Mouse (Mus musculus) thymus, adult 2 months (tissue): Measurements from ENCODE around the gene Was. TPM values are rescaled to one million over a fixed set of nuclear protein-coding genes. Genes with fewer than 3 reads are reported as not detected.
"Not testable (repeated sequence)": the region's sequence is repeated elsewhere in the genome, so short reads cannot be mapped to it uniquely, and the experiment has no call there.

Experiments
- DNase-seq: peaks from one replicate; pipeline ENCODE4 v3.0.0; 2021
- H3K27ac ChIP-seq: fragments of 200-500 bp; 2 replicates; pipeline ENCODE4 v1.5.1; 2012; ENCODE audit warnings: low read length, control low read depth; ENCODE audit not compliant: control insufficient read depth, insufficient read depth
- H3K27me3 ChIP-seq: fragments of 200-500 bp; 2 replicates; pipeline ENCODE4 v1.6.1; 2012; ENCODE audit warnings: mild to moderate bottlenecking, low read length, moderate library complexity, mixed read lengths; ENCODE audit not compliant: control insufficient read depth, insufficient read depth
- H3K36me3 ChIP-seq: fragments of 200-500 bp; 2 replicates; pipeline ENCODE4 v1.6.1; 2012; ENCODE audit warnings: mild to moderate bottlenecking, low read length, moderate library complexity; ENCODE audit not compliant: control insufficient read depth, insufficient read depth
- H3K4me1 ChIP-seq: fragments of 200-500 bp; replicated peaks from 2 replicates; pipeline ENCODE4 v1.6.1; 2012; ENCODE audit warnings: low read length; ENCODE audit not compliant: control insufficient read depth, insufficient read depth
- H3K4me3 ChIP-seq: fragments of 200-500 bp; 2 replicates; pipeline ENCODE4 v1.5.1; 2012; ENCODE audit warnings: mild to moderate bottlenecking, low read length, control low read depth, moderate library complexity; ENCODE audit not compliant: control insufficient read depth, insufficient read depth
- CTCF ChIP-seq: fragments of 200-500 bp; IDR thresholded peaks from 2 replicates; pipeline ENCODE4 v1.5.1; 2012; ENCODE audit warnings: mild to moderate bottlenecking, control low read depth, low read length, moderate library complexity, borderline replicate concordance; ENCODE audit not compliant: control insufficient read depth, poor library complexity, insufficient read depth; ENCODE audit errors: extremely low read depth
- POLR2A ChIP-seq: fragments of 200-500 bp; IDR thresholded peaks from 2 replicates; pipeline ENCODE4 v1.6.1; 2012; ENCODE audit warnings: mild to moderate bottlenecking, low read length, control low read depth, moderate library complexity; ENCODE audit not compliant: control insufficient read depth, poor library complexity, insufficient read depth; ENCODE audit errors: extremely low read depth
- WGBS: fragments of 180-500 bp; shearing (Covaris S2); methylation state at CpG from one replicate; pipeline ENCODE4 v1.1.7; 2018; 5-methylcytosine and 5-hydroxymethylcytosine counted together
- polyA plus RNA-seq: library from polyadenylated mRNA; depleted of rRNA; stranded (reverse); fragments of >200 nt; gene quantifications from 2 replicates; pipeline ENCODE4 v1.2.3, GENCODE M21; 2012; rRNA removed

The Was gene
- polyA plus RNA-seq, 1 experiment, result 88.5 TPM

DNA sequence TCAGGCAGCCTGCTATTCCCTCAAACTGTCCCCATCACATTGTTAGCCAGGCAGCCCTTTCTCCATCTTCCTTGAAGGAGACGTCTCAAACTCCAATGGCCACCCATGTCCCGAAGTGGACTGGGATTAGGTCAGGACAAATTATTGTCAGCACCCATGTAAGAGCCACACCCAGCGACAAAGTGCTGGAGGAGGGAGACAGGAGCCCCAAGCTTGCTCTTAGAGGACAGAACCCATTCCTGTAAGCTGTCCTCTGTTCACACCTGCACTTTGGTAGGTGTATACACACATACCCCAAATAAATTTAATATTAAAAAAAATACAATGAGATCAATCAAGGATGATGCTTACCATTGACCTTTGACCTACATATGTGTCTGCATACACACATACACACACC lies 15.2 kb downstream of the Was start:
- Histone ChIP-seq H3K4me3 (peak overlapping the region; percentile 25), H3K27me3 (no peaks in the 10 kb centered on the region), H3K36me3 (peaks cover 9% of the 10 kb centered on the region), H3K27ac (peak overlapping the region; percentile 20; the same call in 1 of the 2 replicates), H3K4me1 (peaks cover 5% of the 10 kb centered on the region)
- WGBS, result 41% methylated on average over 3 of the region's 3 CpGs
- no peak for TF ChIP-seq POLR2A
- TF ChIP-seq CTCF, result no peak
- no peak for DNase-seq

DNA sequence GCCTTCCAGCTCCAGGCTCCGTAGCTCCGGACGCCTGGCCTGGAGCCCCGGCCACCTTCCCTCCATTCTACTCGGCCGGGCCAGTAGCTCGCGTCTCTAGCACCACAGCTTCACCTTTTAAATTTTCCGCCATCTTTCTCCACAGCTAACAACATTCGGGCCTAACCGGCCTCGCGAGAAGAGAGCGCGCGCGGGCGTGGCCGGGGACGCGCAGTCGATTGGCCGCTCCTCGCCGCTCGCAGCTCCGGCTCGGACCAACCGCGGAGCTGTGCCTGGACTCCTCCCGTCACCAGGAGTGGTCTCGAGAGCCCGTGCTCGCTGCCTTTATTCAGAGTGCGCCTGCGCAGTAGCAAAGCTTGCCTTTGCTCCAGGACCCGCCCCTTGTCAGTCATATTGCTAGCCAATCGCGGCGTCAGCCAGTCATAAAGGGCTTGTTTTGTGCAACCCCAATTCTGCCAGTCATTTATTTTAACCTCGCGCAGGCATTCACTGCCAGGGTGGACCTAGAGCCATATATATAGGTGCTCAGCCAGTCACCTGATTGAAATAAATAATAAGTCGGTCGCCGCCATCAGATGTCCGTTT lies 15.8 kb downstream of the Was start, which contains the start of gene Suv39h1:
TSS of gene Suv39h1 (minus strand) at position 331 of the 585 bp plus-strand sequence.
- peak; percentile 86 for DNase-seq
- H3K27ac ChIP-seq, result peak within 1 kb of the TSS; percentile 46; the same call in 1 of the 2 replicates
- H3K36me3 ChIP-seq, result peaks cover 13% of the 10 kb centered on the region
- H3K27me3 ChIP-seq, result no peaks in the 10 kb centered on the region
- no peak for TF ChIP-seq CTCF
- no peak for TF ChIP-seq POLR2A
- peak within 1 kb of the TSS; percentile 63 for H3K4me3 ChIP-seq
- peaks cover 5% of the 10 kb centered on the region for H3K4me1 ChIP-seq
- under 1% methylated on average over 46 of the region's 46 CpGs for WGBS

DNA sequence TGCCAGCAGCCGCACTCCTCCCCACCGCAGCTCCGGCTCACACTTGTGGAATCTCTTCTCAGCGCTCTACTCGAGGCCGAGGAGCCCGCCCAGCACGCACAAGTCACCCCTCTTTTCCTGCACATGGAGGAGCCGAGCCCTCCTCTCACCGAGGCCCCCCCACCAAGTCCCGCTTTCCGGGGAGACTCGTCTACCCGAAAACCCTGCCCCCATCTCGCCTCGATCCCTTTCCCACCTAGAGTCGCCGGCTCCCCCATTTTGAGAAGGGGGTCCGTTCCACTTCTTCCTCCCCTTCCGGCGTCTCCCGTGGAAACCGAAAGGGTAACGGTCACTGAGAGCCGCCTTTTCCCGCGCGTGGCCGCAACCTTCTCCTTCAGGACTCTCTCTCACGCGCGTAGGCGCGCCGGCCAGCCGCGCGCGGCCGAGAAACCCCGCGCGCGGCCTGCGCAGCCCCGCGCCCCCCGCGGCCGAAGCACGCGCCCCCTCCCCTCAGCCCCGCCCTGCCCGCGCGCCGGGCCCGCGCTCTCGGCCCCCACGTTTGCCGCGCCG lies 16.3 kb downstream of the Was start:
- Histone ChIP-seq H3K27me3 (no peaks in the 10 kb centered on the region), H3K27ac (peak overlapping the region; percentile 46; the same call in 1 of the 2 replicates), H3K4me3 (peak overlapping the region; percentile 63), H3K36me3 (peaks cover 13% of the 10 kb centered on the region), H3K4me1 (peaks cover 5% of the 10 kb centered on the region)
- DNase-seq, result peak; percentile 53
- no peak for TF ChIP-seq CTCF
- TF ChIP-seq POLR2A, result no peak
- under 1% methylated on average over 54 of the region's 64 CpGs for WGBS

DNA sequence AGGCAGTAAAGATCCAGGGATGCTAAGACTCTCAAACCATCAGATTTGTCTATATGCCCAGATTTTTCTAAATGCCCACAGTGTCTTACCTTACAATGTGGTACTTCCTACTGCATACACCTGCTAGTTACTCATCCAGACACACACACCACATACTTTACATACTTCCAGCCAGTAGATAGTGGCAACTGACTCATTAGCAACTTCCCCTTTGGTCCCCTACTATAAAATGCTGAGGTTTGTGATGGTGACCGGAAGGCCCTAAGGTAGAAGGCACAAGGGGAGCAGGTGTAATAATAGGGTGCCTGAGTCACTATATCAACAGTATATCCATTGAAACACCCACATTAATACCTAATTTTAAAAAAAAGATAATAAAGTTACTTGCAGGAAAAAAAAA lies 21.1 kb downstream of the Was start:
- H3K4me3 ChIP-seq, result no peak overlapping the region
- no peak for DNase-seq
- H3K36me3 ChIP-seq, result peaks cover 20% of the 10 kb centered on the region
- no peak overlapping the region for H3K27ac ChIP-seq
- 93% methylated on average over 1 of the region's 1 CpGs for WGBS
- H3K27me3 ChIP-seq, result no peaks in the 10 kb centered on the region
- H3K4me1 ChIP-seq, result 0 out of 2 replicates have a peak, but pooled peaks cover 2% of the 10 kb centered on the region
- TF ChIP-seq POLR2A (no peak), CTCF (no peak)

DNA sequence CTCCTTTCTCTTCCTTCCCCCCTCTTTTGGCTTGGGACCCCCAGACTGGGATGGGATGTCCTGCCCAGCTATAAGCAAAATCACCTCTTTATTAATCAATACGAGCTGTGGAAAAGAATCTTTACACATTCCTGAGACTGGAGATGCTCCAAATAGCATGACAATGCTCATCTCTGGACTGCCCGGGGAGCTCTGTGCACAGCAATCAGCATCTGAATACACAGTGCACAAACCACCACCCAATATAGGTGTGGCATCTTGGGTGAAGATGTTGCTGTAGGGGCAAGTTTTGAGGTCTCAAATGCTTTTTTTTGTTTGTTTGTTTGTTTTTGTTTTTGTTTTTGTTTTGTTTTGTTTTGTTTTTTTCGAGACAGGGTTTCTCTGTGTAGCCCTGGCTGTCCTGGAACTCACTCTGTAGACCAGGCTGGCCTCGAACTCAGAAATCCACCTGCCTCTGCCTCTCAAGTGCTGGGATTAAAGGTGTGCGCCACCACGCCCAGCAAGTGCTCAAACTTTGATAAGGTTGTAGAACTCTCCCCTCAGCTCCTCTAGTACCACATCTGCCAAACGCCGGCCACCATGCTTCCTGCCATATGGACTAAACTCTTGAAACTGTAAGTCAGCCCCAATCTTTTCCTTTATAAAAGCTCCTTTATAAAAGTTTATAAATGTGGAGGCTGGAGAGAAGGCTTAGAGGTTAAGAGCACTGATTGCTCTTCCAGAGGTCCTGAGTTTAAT lies 39.1 kb downstream of the Was start:
- not testable (repeated sequence) for H3K4me1 ChIP-seq, H3K4me3 ChIP-seq, H3K27ac ChIP-seq, H3K27me3 ChIP-seq, H3K36me3 ChIP-seq, DNase-seq
- WGBS, result 90% methylated on average over 8 of the region's 8 CpGs

DNA sequence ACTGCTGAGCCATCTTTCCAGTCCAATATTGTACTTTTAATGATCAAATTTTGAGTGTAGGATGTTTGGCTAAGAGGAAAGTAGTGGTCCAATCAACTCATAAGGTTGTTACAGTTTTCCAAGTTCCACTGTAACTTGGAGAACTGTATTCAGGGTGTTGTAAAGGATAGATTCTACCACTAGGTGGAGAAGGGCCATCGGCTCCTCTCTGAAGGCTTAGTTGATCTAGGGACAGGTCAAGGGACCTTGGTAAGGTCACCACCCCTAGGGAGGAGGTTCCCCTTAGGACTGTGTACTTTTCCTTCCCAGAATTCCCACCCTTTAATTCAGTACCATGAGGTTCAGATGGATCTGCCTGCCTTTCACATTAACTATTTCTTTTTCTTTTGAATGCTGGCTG lies 57.3 kb downstream of the Was start:
- 42% methylated on average over 1 of the region's 1 CpGs for WGBS
- Histone ChIP-seq H3K36me3 (no peaks in the 10 kb centered on the region), H3K27ac (no peak overlapping the region), H3K4me1 (no peaks in the 10 kb centered on the region), H3K4me3 (no peak overlapping the region), H3K27me3 (no peaks in the 10 kb centered on the region)
- DNase-seq, result no peak
- TF ChIP-seq POLR2A (no peak), CTCF (no peak)

Other genes with a start within 250 kb of the Was start
- gene Otud5, start 249.1 kb downstream of the Was start, polyA plus RNA-seq, result 112 TPM in 2 replicates
- gene Pim2, start 212.2 kb downstream of the Was start, polyA plus RNA-seq, result 53.6 and 54.6 TPM in 2 replicates
- 81.7 and 100 TPM in 2 replicates for gene Slc35a2, start 206.5 kb downstream of the Was start, polyA plus RNA-seq
- gene Pqbp1, start 191.2 kb downstream of the Was start, polyA plus RNA-seq, result 101 and 109 TPM in 2 replicates
- gene Timm17b, start 191.1 kb downstream of the Was start, polyA plus RNA-seq, result 66.8 and 74.8 TPM in 2 replicates
- not detected in 2 replicates for gene Gm10491, start 182.7 kb downstream of the Was start, polyA plus RNA-seq
- not detected in 2 replicates for gene Gm10490, start 181.0 kb downstream of the Was start, polyA plus RNA-seq
- 0.14 and 0.15 TPM in 2 replicates for gene Pcsk1n, start 170.7 kb downstream of the Was start, polyA plus RNA-seq
- not detected in 2 replicates for gene Eras, start 161.9 kb downstream of the Was start, polyA plus RNA-seq
- gene Hdac6, start 142.6 kb downstream of the Was start, polyA plus RNA-seq, result 31.0 and 32.0 TPM in 2 replicates
- gene Gata1, start 112.4 kb downstream of the Was start, polyA plus RNA-seq, result 2.7 and 2.9 TPM in 2 replicates
- gene Glod5, start 72.0 kb downstream of the Was start, polyA plus RNA-seq, result not detected in 2 replicates
- 69.4 and 74.6 TPM in 2 replicates for gene Suv39h1, start 15.7 kb downstream of the Was start, polyA plus RNA-seq
- gene Wdr13, start 42.4 kb upstream of the Was start, polyA plus RNA-seq, result 128 and 141 TPM in 2 replicates
- 220 and 225 TPM in 2 replicates for gene Rbm3, start 55.4 kb upstream of the Was start, polyA plus RNA-seq
- gene Tbc1d25, start 85.7 kb upstream of the Was start, polyA plus RNA-seq, result 35.0 and 36.3 TPM in 2 replicates
- gene Ebp, start 103.0 kb upstream of the Was start, polyA plus RNA-seq, result 71.1 and 98.2 TPM in 2 replicates
- 4.7 and 5.3 TPM in 2 replicates for gene Porcn, start 116.0 kb upstream of the Was start, polyA plus RNA-seq
- 50.2 and 50.9 TPM in 2 replicates for gene Ftsj1, start 161.9 kb upstream of the Was start, polyA plus RNA-seq
- 0.27 and 0.36 TPM in 2 replicates for gene Slc38a5, start 180.6 kb upstream of the Was start, polyA plus RNA-seq
- not detected in 2 replicates for gene Ssxb10, start 236.9 kb upstream of the Was start, polyA plus RNA-seq